Mouse (Mus musculus): ENCODE data around the gene Nmd3. TPM values are rescaled to one million over a fixed set of nuclear protein-coding genes. Genes with fewer than 3 reads are reported as not detected.

The Nmd3 gene
- 131 and 134 TPM in 2 replicates for polyA plus RNA-seq (2015; fragmentation: Nextera tagmentation; extraction: Ambion mirVana)

- WGBS, result 0% methylated on average over 33 of the region's 33 CpGs
- H3K4me2 ChIP-seq, result peak within 1 kb of the TSS; percentile 59
- H3K36me3 ChIP-seq, result no peaks in the 10 kb centered on the region
- peak; percentile 95 for ATAC-seq (ENCODE audit: insufficient read depth, low FRiP score, low read depth)
- H3K4me1 ChIP-seq, result no peaks in the 10 kb centered on the region
- H3K9me3 ChIP-seq, result no peaks in the 10 kb centered on the region
- H3K27me3 ChIP-seq (replicated peaks), result no peaks in the 10 kb centered on the region
- H3K27ac ChIP-seq, result peak within 1 kb of the TSS; percentile 89
- peak within 1 kb of the TSS; percentile 93 for H3K4me3 ChIP-seq (replicated peaks)
- H3K9ac ChIP-seq, result peak within 1 kb of the TSS; percentile 95
These were observed at the start of gene Nmd3 for GRCm38 (mm10) chr3:69721814-69722186. Gene Nmd3 (plus strand): TSS chr3:69721985.

- Histone ChIP-seq H3K4me3 (replicated peaks) (no peak overlapping the region), H3K27me3 (replicated peaks) (no peaks in the 10 kb centered on the region), H3K27ac (no peak overlapping the region), H3K9me3 (no peaks in the 10 kb centered on the region), H3K4me1 (no peaks in the 10 kb centered on the region), H3K9ac (no peak overlapping the region), H3K4me2 (no peak overlapping the region), H3K36me3 (no peaks in the 10 kb centered on the region)
- no peak for ATAC-seq (ENCODE audit: insufficient read depth, low FRiP score, low read depth)
- WGBS, result 95% methylated on average over 10 of the region's 10 CpGs
These were observed 48.4 kb upstream of the Nmd3 start for GRCm38 (mm10) chr3:69673351-69673750.

GRCm38 (mm10) chr3:69674206-69674605, 47.6 kb upstream of the Nmd3 start:
- 55% methylated on average over 3 of the region's 3 CpGs for WGBS
- Histone ChIP-seq H3K36me3 (no peaks in the 10 kb centered on the region), H3K4me3 (replicated peaks) (no peak overlapping the region), H3K27ac (no peak overlapping the region), H3K9ac (no peak overlapping the region), H3K27me3 (replicated peaks) (no peaks in the 10 kb centered on the region), H3K4me1 (no peaks in the 10 kb centered on the region), H3K9me3 (no peaks in the 10 kb centered on the region), H3K4me2 (no peak overlapping the region)
- ATAC-seq (ENCODE audit: insufficient read depth, low FRiP score, low read depth), result peak; percentile 56; the same call in 1 of the 2 replicates

GRCm38 (mm10) chr3:69689791-69690190, 32.0 kb upstream of the Nmd3 start:
- Histone ChIP-seq H3K27me3 (replicated peaks) (no peaks in the 10 kb centered on the region), H3K9ac (no peak overlapping the region), H3K4me3 (replicated peaks) (no peak overlapping the region), H3K4me1 (no peaks in the 10 kb centered on the region), H3K36me3 (no peaks in the 10 kb centered on the region), H3K9me3 (no peaks in the 10 kb centered on the region), H3K4me2 (no peak overlapping the region), H3K27ac (no peak overlapping the region)
- no peak for ATAC-seq (ENCODE audit: insufficient read depth, low FRiP score, low read depth)
- WGBS, result 53% methylated on average over 1 of the region's 1 CpGs

GRCm38 (mm10) chr3:69690939-69691338, 30.8 kb upstream of the Nmd3 start:
- WGBS, result 91% methylated on average over 2 of the region's 2 CpGs
- H3K27ac ChIP-seq, result no peak overlapping the region
- no peaks in the 10 kb centered on the region for H3K9me3 ChIP-seq
- ATAC-seq (ENCODE audit: insufficient read depth, low FRiP score, low read depth), result no peak
- H3K4me1 ChIP-seq, result no peaks in the 10 kb centered on the region
- H3K9ac ChIP-seq, result no peak overlapping the region
- H3K4me2 ChIP-seq, result no peak overlapping the region
- H3K36me3 ChIP-seq, result no peaks in the 10 kb centered on the region
- H3K27me3 ChIP-seq (replicated peaks), result no peaks in the 10 kb centered on the region
- no peak overlapping the region for H3K4me3 ChIP-seq (replicated peaks)

GRCm38 (mm10) chr3:69699851-69700500, 21.8 kb upstream of the Nmd3 start:
- Histone ChIP-seq H3K4me1 (no peaks in the 10 kb centered on the region), H3K4me3 (replicated peaks) (no peak overlapping the region), H3K9me3 (no peaks in the 10 kb centered on the region), H3K27me3 (replicated peaks) (no peaks in the 10 kb centered on the region), H3K27ac (no peak overlapping the region), H3K9ac (no peak overlapping the region), H3K4me2 (no peak overlapping the region), H3K36me3 (no peaks in the 10 kb centered on the region)
- ATAC-seq (ENCODE audit: insufficient read depth, low FRiP score, low read depth), result no peak
- WGBS, result 48% methylated on average over 6 of the region's 6 CpGs

GRCm38 (mm10) chr3:69701905-69702304, 19.9 kb upstream of the Nmd3 start:
- WGBS, result 34% methylated on average over 1 of the region's 1 CpGs
- no peak for ATAC-seq (ENCODE audit: insufficient read depth, low FRiP score, low read depth)
- H3K4me1 ChIP-seq, result no peaks in the 10 kb centered on the region
- no peaks in the 10 kb centered on the region for H3K36me3 ChIP-seq
- H3K4me3 ChIP-seq (replicated peaks), result no peak overlapping the region
- H3K4me2 ChIP-seq, result no peak overlapping the region
- H3K9ac ChIP-seq, result no peak overlapping the region
- H3K27ac ChIP-seq, result no peak overlapping the region
- no peaks in the 10 kb centered on the region for H3K27me3 ChIP-seq (replicated peaks)
- H3K9me3 ChIP-seq, result no peaks in the 10 kb centered on the region

GRCm38 (mm10) chr3:69702421-69702820, 19.4 kb upstream of the Nmd3 start:
- Histone ChIP-seq H3K9me3 (no peaks in the 10 kb centered on the region), H3K4me2 (no peak overlapping the region), H3K4me1 (no peaks in the 10 kb centered on the region), H3K9ac (no peak overlapping the region), H3K4me3 (replicated peaks) (no peak overlapping the region), H3K27me3 (replicated peaks) (no peaks in the 10 kb centered on the region), H3K36me3 (no peaks in the 10 kb centered on the region), H3K27ac (no peak overlapping the region)
- no peak for ATAC-seq (ENCODE audit: insufficient read depth, low FRiP score, low read depth)

- Histone ChIP-seq H3K27me3 (replicated peaks) (no peaks in the 10 kb centered on the region), H3K4me1 (no peaks in the 10 kb centered on the region), H3K9me3 (no peaks in the 10 kb centered on the region), H3K36me3 (no peaks in the 10 kb centered on the region), H3K9ac (no peak overlapping the region), H3K4me3 (replicated peaks) (no peak overlapping the region), H3K27ac (no peak overlapping the region), H3K4me2 (no peak overlapping the region)
- WGBS, result 52% methylated on average over 12 of the region's 12 CpGs
- ATAC-seq (ENCODE audit: insufficient read depth, low FRiP score, low read depth), result no peak
These were observed 12.5 kb upstream of the Nmd3 start for GRCm38 (mm10) chr3:69709043-69709929.

- Histone ChIP-seq H3K4me1 (no peaks in the 10 kb centered on the region), H3K36me3 (no peaks in the 10 kb centered on the region), H3K9me3 (no peaks in the 10 kb centered on the region), H3K4me2 (no peak overlapping the region), H3K27me3 (replicated peaks) (no peaks in the 10 kb centered on the region), H3K9ac (no peak overlapping the region), H3K27ac (no peak overlapping the region), H3K4me3 (replicated peaks) (no peak overlapping the region)
- WGBS, result 40% methylated on average over 8 of the region's 8 CpGs
- ATAC-seq (ENCODE audit: insufficient read depth, low FRiP score, low read depth), result no peak
These were observed 9.7 kb upstream of the Nmd3 start for GRCm38 (mm10) chr3:69711907-69712600.

- Histone ChIP-seq H3K9ac (no peak overlapping the region), H3K4me1 (no peaks in the 10 kb centered on the region), H3K36me3 (no peaks in the 10 kb centered on the region), H3K27me3 (replicated peaks) (no peaks in the 10 kb centered on the region), H3K27ac (no peak overlapping the region), H3K4me2 (no peak overlapping the region), H3K9me3 (no peaks in the 10 kb centered on the region), H3K4me3 (replicated peaks) (no peak overlapping the region)
- 81% methylated on average over 6 of the region's 6 CpGs for WGBS
- no peak for ATAC-seq (ENCODE audit: insufficient read depth, low FRiP score, low read depth)
These were observed 4.3 kb upstream of the Nmd3 start for GRCm38 (mm10) chr3:69717476-69717875.

Measured in stomach, embryonic 15.5 days (tissue).